Mouse (Mus musculus) liver, adult 2 months (tissue): ENCODE results near the gene B4galt5. TPM values are rescaled to one million over a fixed set of nuclear protein-coding genes. Genes with fewer than 3 reads are reported as not detected.

ENCODE experiments used
- DNase-seq: peaks from one replicate; pipeline ENCODE4 v3.0.0-alpha.2; 2011; ENCODE audit warnings: low read depth, low spot score; ENCODE audit errors: extremely low read depth
- H3K27ac ChIP-seq: fragments of 200-500 bp; replicated peaks from 2 replicates; pipeline ENCODE4 v1.5.1; 2012; ENCODE audit warnings: low read depth, mild to moderate bottlenecking, control low read depth, inconsistent platforms, low read length; ENCODE audit not compliant: insufficient read depth
- H3K27me3 ChIP-seq: fragments of 200-500 bp; 2 replicates; pipeline ENCODE4 v1.6.1; 2012; ENCODE audit warnings: mild to moderate bottlenecking, moderate library complexity, low read length, inconsistent platforms; ENCODE audit not compliant: control insufficient read depth, insufficient read depth
- H3K36me3 ChIP-seq: fragments of 200-500 bp; 2 replicates; pipeline ENCODE4 v1.6.1; 2012; ENCODE audit warnings: low read length, inconsistent platforms; ENCODE audit not compliant: control insufficient read depth, insufficient read depth
- H3K4me1 ChIP-seq: fragments of 200-500 bp; 2 replicates; pipeline ENCODE4 v1.6.1; 2011; ENCODE audit warnings: low read length; ENCODE audit not compliant: control insufficient read depth, insufficient read depth
- H3K4me3 ChIP-seq: fragments of 200-500 bp; 2 replicates; pipeline ENCODE4 v1.5.1; 2011; ENCODE audit warnings: low read depth, mild to moderate bottlenecking, control low read depth, low read length, moderate library complexity; ENCODE audit not compliant: insufficient read depth
- H3K79me2 ChIP-seq: fragments of 200-500 bp; 2 replicates; pipeline ENCODE4 v1.6.1; 2012; ENCODE audit warnings: inconsistent platforms, mild to moderate bottlenecking, low read length, moderate library complexity; ENCODE audit not compliant: control insufficient read depth, insufficient read depth
- H3K9ac ChIP-seq: fragments of 200-500 bp; 2 replicates; pipeline ENCODE4 v1.6.1; 2012; ENCODE audit warnings: low read depth, mild to moderate bottlenecking, control low read depth, inconsistent platforms, low read length
- CTCF ChIP-seq: fragments of 200-500 bp; IDR thresholded peaks from 2 replicates; pipeline ENCODE4 v1.5.1; 2011; ENCODE audit warnings: low read depth, low read length, control low read depth
- POLR2A ChIP-seq: fragments of 200-500 bp; IDR thresholded peaks from 2 replicates; pipeline ENCODE4 v1.6.1; 2011; ENCODE audit warnings: low read length, control low read depth; ENCODE audit not compliant: insufficient read depth; ENCODE audit errors: extremely low read depth
- WGBS: fragments of 180-500 bp; shearing (Covaris S2); methylation state at CpG from one replicate; pipeline ENCODE4 v1.1.7; 2018; 5-methylcytosine and 5-hydroxymethylcytosine counted together
- polyA plus RNA-seq: library from polyadenylated mRNA; depleted of rRNA; stranded (reverse); fragments of >200 nt; gene quantifications from 2 replicates; pipeline ENCODE4 v1.2.3, GENCODE M21; 2012
- total RNA-seq: library from RNA; depleted of rRNA; stranded (reverse); fragments of >200 nt; gene quantifications from 2 replicates; pipeline ENCODE4 v1.2.3, GENCODE M21; 2014

B4galt5 gene
- total and polyA plus RNA-seq, 2 experiments = 8.1 to 15.7 TPM

DNA sequence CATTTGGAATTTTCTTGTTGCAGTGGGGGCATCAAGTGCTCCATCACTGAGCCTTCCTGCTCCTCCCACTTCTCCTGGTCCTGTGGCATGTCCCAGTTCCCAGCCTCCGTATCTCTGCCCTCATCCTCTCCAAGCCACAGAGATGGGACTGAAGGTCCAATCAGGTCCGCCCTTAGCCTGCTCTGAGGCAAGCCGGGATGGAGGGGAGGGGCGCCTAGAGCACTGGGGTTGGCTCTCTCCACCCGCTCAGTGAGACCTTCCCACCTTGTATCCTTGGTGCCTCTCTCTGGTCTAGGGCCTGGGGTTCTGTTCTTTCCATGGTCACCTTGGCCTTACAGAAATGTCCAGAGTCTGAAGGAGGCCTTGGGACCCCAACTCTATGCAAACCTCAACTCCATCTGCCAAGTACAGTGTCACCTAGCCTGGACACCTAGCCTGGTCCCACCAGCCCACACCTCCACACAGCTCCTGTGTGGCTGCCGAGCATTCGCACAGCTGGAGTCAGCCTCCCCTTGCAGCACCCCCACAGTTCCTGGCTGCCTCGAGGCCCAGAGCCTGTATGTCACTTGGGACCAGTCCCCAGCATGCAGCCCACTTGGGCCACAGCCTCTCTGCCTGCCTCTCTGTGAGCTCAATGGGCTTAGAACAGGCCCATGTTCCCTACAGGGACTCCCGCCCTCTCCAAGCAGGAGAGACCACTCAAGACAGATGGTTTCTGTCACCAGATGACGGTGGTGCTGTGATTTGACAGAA lies 74.1 kb downstream of the B4galt5 start:
- TF ChIP-seq CTCF = no peak
- TF ChIP-seq POLR2A = no peak
- WGBS = 78% methylated on average over 10 of the region's 10 CpGs
- no peak for DNase-seq
- H3K4me3 ChIP-seq = no peak overlapping the region
- H3K79me2 ChIP-seq = no peaks in the 10 kb centered on the region
- no peak overlapping the region for H3K9ac ChIP-seq
- H3K36me3 ChIP-seq = no peaks in the 10 kb centered on the region
- no peaks in the 10 kb centered on the region for H3K4me1 ChIP-seq
- H3K27ac ChIP-seq = no peak overlapping the region
- H3K27me3 ChIP-seq = no peaks in the 10 kb centered on the region

DNA sequence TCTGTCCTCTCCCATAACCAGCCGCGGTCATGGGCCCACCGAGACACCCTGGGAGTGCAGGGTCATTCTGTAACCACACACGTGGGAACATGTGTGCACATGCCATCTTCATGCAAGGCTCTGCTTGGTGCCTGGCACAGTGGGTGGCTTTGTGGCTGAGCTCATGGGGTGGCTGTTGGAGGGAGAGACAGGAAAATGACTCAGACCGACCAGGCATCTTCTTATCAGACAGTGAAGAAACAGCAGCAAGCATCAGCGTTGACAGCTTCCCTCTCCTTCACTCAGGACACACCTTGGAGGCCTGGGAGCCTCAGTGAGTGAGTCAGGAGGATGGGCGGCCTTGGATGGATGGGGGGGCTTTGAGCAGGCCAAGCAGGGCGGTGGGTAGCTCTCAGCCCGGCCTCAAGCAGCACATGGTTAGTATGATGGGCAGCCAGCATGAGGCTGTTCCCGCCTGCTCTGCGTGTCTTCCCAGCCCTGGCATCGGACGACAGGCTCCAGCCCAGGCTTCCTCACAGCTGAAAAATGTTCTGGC lies 75.7 kb downstream of the B4galt5 start:
- Histone ChIP-seq H3K9ac (no peak overlapping the region), H3K27me3 (no peaks in the 10 kb centered on the region), H3K79me2 (no peaks in the 10 kb centered on the region), H3K4me3 (no peak overlapping the region), H3K36me3 (no peaks in the 10 kb centered on the region), H3K27ac (no peak overlapping the region), H3K4me1 (no peaks in the 10 kb centered on the region)
- WGBS = 79% methylated on average over 13 of the region's 13 CpGs
- DNase-seq = no peak
- TF ChIP-seq CTCF (no peak), POLR2A (no peak)

DNA sequence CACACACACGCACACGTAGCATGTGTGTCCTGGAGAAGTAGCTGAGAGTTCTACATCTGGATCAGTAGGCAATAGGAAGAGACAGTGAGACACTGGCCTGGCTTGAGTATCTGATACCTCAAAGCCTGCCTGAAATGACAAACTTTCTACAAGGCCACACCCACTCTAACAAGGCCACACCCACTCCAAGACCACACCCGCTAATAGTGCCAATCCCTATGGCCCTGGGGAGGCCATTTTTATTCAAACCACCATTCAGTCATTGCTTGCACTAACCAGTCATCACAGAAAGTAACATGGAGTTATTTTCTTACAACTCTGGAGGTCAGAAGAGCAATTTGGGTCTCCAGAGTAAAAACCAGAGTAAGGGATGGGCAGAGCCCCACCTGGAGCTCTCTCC lies 76.3 kb downstream of the B4galt5 start:
- H3K27me3 ChIP-seq = no peaks in the 10 kb centered on the region
- no peak for TF ChIP-seq CTCF
- no peak for TF ChIP-seq POLR2A
- no peaks in the 10 kb centered on the region for H3K4me1 ChIP-seq
- no peak for DNase-seq
- H3K36me3 ChIP-seq = no peaks in the 10 kb centered on the region
- H3K4me3 ChIP-seq = no peak overlapping the region
- no peaks in the 10 kb centered on the region for H3K79me2 ChIP-seq
- no peak overlapping the region for H3K27ac ChIP-seq
- 95% methylated on average over 3 of the region's 3 CpGs for WGBS
- no peak overlapping the region for H3K9ac ChIP-seq

DNA sequence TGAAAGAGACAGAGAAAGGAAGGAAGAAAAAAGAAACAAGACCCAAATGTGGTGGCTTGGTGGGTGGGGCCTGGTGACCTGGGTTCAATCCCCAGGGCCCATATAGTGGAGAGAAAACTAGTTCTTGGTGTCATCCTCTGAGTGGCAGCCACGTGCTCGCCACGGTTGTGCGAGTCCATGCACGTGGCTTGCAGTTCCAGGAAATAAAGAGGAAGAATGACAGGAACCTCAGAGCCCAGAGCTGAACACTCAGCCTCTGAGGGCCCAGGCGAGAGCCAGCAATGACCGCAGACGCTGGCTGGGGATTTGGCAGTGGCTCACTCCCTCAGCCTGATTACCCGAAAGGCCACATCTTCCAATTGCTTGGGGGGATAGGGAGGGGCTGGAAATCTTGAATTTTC lies 77.9 kb downstream of the B4galt5 start:
- DNase-seq = no peak
- H3K27me3 ChIP-seq = no peaks in the 10 kb centered on the region
- no peak overlapping the region for H3K4me3 ChIP-seq
- TF ChIP-seq CTCF (no peak), POLR2A (no peak)
- no peaks in the 10 kb centered on the region for H3K79me2 ChIP-seq
- no peaks in the 10 kb centered on the region for H3K36me3 ChIP-seq
- no peaks in the 10 kb centered on the region for H3K4me1 ChIP-seq
- H3K27ac ChIP-seq = no peak overlapping the region; the same call in 1 of the 2 replicates
- H3K9ac ChIP-seq = no peak overlapping the region
- 82% methylated on average over 9 of the region's 9 CpGs for WGBS

GRCm38 (mm10) chr2:167270496-167270895 lies 78.5 kb downstream of the B4galt5 start:
- H3K4me3 ChIP-seq = no peak overlapping the region
- no peaks in the 10 kb centered on the region for H3K79me2 ChIP-seq
- WGBS = 95% methylated on average over 3 of the region's 3 CpGs
- H3K27me3 ChIP-seq = no peaks in the 10 kb centered on the region
- H3K36me3 ChIP-seq = no peaks in the 10 kb centered on the region
- no peak overlapping the region for H3K9ac ChIP-seq
- DNase-seq = no peak
- TF ChIP-seq CTCF = no peak
- TF ChIP-seq POLR2A = no peak
- no peak overlapping the region for H3K27ac ChIP-seq
- no peaks in the 10 kb centered on the region for H3K4me1 ChIP-seq

- H3K79me2 ChIP-seq = no peaks in the 10 kb centered on the region
- WGBS = 95% methylated on average over 1 of the region's 1 CpGs
- H3K4me3 ChIP-seq = no peak overlapping the region
- no peaks in the 10 kb centered on the region for H3K36me3 ChIP-seq
- no peak overlapping the region for H3K9ac ChIP-seq
- H3K4me1 ChIP-seq = no peaks in the 10 kb centered on the region
- DNase-seq = no peak
- no peaks in the 10 kb centered on the region for H3K27me3 ChIP-seq
- no peak overlapping the region for H3K27ac ChIP-seq
- no peak for TF ChIP-seq CTCF
- TF ChIP-seq POLR2A = no peak
These were observed 80.3 kb downstream of the B4galt5 start for GRCm38 (mm10) chr2:167268721-167269120.
